Mouse (Mus musculus) stomach, embryonic 14.5 days (tissue): ENCODE measurements around the gene Xkr7. TPM values are rescaled to one million over a fixed set of nuclear protein-coding genes. Genes with fewer than 3 reads are reported as not detected.

ENCODE experiments used
- ATAC-seq: fragments of 200-750 bp; cut with Nextera tagmentation; 2 replicates; pipeline ENCODE4 v1.8.0; 2017; ENCODE audit warnings: low read depth, moderate TSS enrichment; ENCODE audit not compliant: insufficient number of reproducible peaks, insufficient read depth, low FRiP score
- H3K27ac ChIP-seq: fragments of 300-500 bp; sonication (generic); 2 replicates; pipeline ENCODE4 v1.5.1; 2014; ENCODE audit warnings: mild to moderate bottlenecking, low read length, moderate library complexity, mixed read lengths
- H3K27me3 ChIP-seq: fragments of 300-500 bp; sonication (generic); 2 replicates; pipeline ENCODE4 v1.6.1; 2014; ENCODE audit warnings: low read length, control low read depth, mixed read lengths; ENCODE audit not compliant: control insufficient read depth, insufficient read depth
- H3K36me3 ChIP-seq: fragments of 300-500 bp; sonication (generic); 2 replicates; pipeline ENCODE4 v1.6.1; 2014; ENCODE audit warnings: mild to moderate bottlenecking, control low read depth, low read length, moderate library complexity, mixed read lengths; ENCODE audit not compliant: control insufficient read depth, insufficient read depth
- H3K4me1 ChIP-seq: fragments of 300-500 bp; sonication (generic); 2 replicates; pipeline ENCODE4 v1.6.1; 2014; ENCODE audit warnings: low read length, control low read depth, mixed read lengths; ENCODE audit not compliant: control insufficient read depth, insufficient read depth
- H3K4me2 ChIP-seq: fragments of 300-500 bp; sonication (generic); replicated peaks from 2 replicates; pipeline ENCODE4 v1.6.1; 2014; ENCODE audit warnings: low read depth, low read length, control low read depth
- H3K4me3 ChIP-seq: fragments of 300-500 bp; sonication (generic); 2 replicates; pipeline ENCODE4 v1.5.1; 2014; ENCODE audit warnings: low read depth, low read length, control low read depth
- H3K9ac ChIP-seq: fragments of 300-500 bp; sonication (generic); replicated peaks from 2 replicates; pipeline ENCODE4 v1.6.1; 2014; ENCODE audit warnings: low read depth, mild to moderate bottlenecking, control low read depth, low read length, moderate library complexity, mixed read lengths
- H3K9me3 ChIP-seq: fragments of 300-500 bp; sonication (generic); 2 replicates; pipeline ENCODE4 v1.6.1; 2016; ENCODE audit warnings: low read depth, low read length, control low read depth; ENCODE audit not compliant: control insufficient read depth
- WGBS: fragments of 180-500 bp; shearing (Covaris S2); extraction: QIAGEN DNeasy Blood & Tissue Kit; methylation state at CpG from one replicate; pipeline ENCODE4 v1.1.7; 2014; 5-methylcytosine and 5-hydroxymethylcytosine counted together
- polyA plus RNA-seq: library from polyadenylated mRNA; unstranded; fragments of >200 nt; fragmentation: Nextera tagmentation; extraction: Ambion mirVana; gene quantifications from 2 replicates; pipeline ENCODE4 v1.2.1, GENCODE M21; 2014

Gene Xkr7
- polyA plus RNA-seq, 1 experiment from 2014 or later: not detected

DNA sequence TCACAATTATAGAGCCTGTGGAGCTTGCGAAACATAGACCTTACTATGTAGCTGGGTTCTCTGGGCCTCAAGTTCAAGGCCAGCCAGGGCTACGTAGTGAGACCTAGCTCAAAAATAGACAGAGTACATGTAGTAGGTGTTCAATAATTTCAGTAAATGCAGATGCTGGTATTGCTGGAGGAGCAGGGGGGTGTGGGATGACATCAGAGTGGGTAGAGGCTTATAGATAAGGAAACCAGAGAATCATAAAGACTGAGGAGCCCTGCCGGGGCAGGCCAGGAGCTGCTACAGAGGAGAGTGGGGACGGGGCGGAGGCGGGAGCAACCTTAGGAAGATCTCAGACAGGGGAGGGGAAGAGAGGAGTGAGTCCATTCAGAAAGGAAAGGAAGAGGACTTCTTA is 53.9 kb downstream of the Xkr7 start:
- Histone ChIP-seq H3K4me1 (no peaks in the 10 kb centered on the region), H3K9ac (no peak overlapping the region), H3K27me3 (no peaks in the 10 kb centered on the region), H3K36me3 (no peaks in the 10 kb centered on the region), H3K4me2 (no peak overlapping the region), H3K9me3 (no peaks in the 10 kb centered on the region), H3K27ac (no peak overlapping the region), H3K4me3 (no peak overlapping the region)
- ATAC-seq: no peak
- 84% methylated on average over 6 of the region's 6 CpGs for WGBS

DNA sequence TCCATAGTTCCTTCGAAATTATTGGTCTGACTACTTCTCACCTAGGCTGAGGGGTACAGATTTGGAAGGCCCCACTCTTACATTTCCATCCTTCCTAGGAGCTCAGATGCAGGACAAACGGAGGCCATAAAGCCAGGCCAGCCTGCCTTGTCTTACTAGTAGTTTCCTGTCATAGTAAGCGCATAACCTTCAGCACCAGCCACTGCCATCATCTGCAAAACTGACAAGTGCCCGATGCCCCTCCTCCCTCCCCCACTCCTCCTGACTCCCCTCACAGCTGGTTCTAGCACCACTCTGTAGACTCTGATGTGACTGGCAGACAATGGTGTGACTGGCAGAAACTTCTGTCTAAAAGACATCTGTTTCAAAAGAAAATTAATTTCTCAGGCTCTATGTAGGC is 54.5 kb downstream of the Xkr7 start:
- H3K4me2 ChIP-seq: no peak overlapping the region
- ATAC-seq: no peak
- H3K9me3 ChIP-seq: no peaks in the 10 kb centered on the region
- H3K36me3 ChIP-seq: no peaks in the 10 kb centered on the region
- no peak overlapping the region for H3K27ac ChIP-seq
- H3K27me3 ChIP-seq: no peaks in the 10 kb centered on the region
- no peak overlapping the region for H3K4me3 ChIP-seq
- no peaks in the 10 kb centered on the region for H3K4me1 ChIP-seq
- no peak overlapping the region for H3K9ac ChIP-seq
- 88% methylated on average over 4 of the region's 4 CpGs for WGBS

DNA sequence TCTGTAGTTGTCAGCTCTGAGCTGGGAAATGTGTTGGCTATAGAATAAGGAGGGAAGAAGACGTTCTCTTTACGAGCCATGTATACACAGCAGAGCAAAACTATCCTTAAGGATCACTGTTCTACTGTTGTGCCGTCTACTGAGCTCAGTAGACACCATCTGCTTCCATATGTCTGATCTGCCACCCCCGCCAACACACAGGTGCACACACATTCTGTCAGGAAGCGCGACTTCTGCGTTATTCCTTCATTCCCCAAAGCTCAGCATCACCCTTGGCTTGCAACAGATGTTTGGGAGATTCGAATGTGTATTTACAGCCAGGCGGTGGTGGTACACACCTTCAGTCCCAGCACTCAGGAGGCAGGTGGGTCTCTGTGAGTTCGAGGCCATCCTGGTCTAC is 55.4 kb downstream of the Xkr7 start:
- no peaks in the 10 kb centered on the region for H3K4me1 ChIP-seq
- 87% methylated on average over 10 of the region's 10 CpGs for WGBS
- no peaks in the 10 kb centered on the region for H3K27me3 ChIP-seq
- no peak overlapping the region for H3K27ac ChIP-seq
- H3K4me3 ChIP-seq: no peak overlapping the region
- no peaks in the 10 kb centered on the region for H3K9me3 ChIP-seq
- no peak overlapping the region for H3K4me2 ChIP-seq
- H3K9ac ChIP-seq: no peak overlapping the region
- no peak for ATAC-seq
- H3K36me3 ChIP-seq: no peaks in the 10 kb centered on the region

DNA sequence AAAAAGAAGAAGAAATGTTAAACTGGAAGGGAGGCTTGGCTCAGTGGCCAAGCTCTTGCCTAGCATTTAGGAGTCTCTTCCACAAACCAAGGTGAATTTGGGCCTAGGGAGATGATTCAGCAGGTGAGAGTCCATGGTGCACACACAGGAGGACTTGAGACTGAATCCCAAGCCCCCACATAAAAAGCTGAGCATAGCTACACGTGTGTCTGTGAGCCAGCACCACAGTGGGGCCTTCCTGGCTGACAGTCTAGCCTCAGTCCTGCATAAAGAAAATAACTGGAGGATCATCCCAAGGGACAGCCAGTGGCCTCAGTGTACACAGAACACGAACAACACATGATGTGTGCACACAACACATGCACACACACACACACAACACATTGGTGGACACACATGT is 57.7 kb downstream of the Xkr7 start:
- H3K4me3 ChIP-seq: no peak overlapping the region
- no peak for ATAC-seq
- no peaks in the 10 kb centered on the region for H3K27me3 ChIP-seq
- 60% methylated on average over 2 of the region's 2 CpGs for WGBS
- H3K27ac ChIP-seq: no peak overlapping the region
- H3K36me3 ChIP-seq: no peaks in the 10 kb centered on the region
- no peak overlapping the region for H3K9ac ChIP-seq
- H3K4me2 ChIP-seq: no peak overlapping the region
- no peaks in the 10 kb centered on the region for H3K4me1 ChIP-seq
- H3K9me3 ChIP-seq: no peaks in the 10 kb centered on the region

DNA sequence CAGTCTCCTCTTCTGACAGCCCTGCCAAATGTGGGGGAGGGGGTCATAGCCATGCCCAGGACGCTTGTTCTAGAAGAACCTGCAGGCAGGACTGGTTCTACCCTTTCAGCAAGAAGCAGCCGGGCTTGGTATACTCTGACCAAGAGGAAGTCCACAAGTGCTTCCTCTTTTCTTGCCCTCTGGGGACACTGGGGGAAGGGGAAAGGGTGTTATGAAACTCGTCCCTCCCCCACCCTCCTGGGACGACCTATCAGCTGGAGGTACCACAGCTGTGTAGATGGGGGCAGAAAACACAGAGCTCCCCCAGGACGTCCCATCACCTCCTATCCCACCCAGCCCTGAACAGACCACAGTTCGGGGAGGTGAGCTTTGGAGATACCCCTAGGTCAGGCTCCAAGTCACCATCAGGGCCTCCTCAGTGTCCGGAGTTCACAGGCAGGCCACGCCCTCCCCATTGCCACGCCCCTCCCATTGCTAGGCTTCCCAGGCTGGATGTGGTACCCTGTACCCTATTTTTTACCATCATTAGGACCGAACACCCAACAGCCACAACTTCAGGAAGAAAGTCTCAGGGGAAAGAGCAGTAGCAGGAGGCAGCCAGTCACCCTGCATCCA is 59.0 kb downstream of the Xkr7 start:
- H3K4me3 ChIP-seq: no peak overlapping the region
- no peaks in the 10 kb centered on the region for H3K9me3 ChIP-seq
- H3K27ac ChIP-seq: no peak overlapping the region
- H3K4me2 ChIP-seq: no peak overlapping the region
- no peaks in the 10 kb centered on the region for H3K4me1 ChIP-seq
- WGBS: 23% methylated on average over 10 of the region's 10 CpGs
- H3K36me3 ChIP-seq: no peaks in the 10 kb centered on the region
- ATAC-seq: no peak
- H3K9ac ChIP-seq: no peak overlapping the region
- H3K27me3 ChIP-seq: no peaks in the 10 kb centered on the region

Other genes starting within 250 kb of the Xkr7 start
- 79.4 and 82.4 TPM in 2 replicates for gene Bcl2l1, start 200.1 kb upstream of the Xkr7 start, polyA plus RNA-seq
- gene Tpx2, start 183.9 kb upstream of the Xkr7 start, polyA plus RNA-seq: 91.7 and 95.3 TPM in 2 replicates
- gene Mylk2, start 120.5 kb upstream of the Xkr7 start, polyA plus RNA-seq: not detected in 2 replicates
- gene Foxs1, start 98.6 kb upstream of the Xkr7 start, polyA plus RNA-seq: 2.7 and 3.3 TPM in 2 replicates
- 0.13 and 0.39 TPM in 2 replicates for gene Dusp15, start 80.2 kb upstream of the Xkr7 start, polyA plus RNA-seq
- 0.39 and 1.1 TPM in 2 replicates for gene Ttll9, start 69.4 kb upstream of the Xkr7 start, polyA plus RNA-seq
- 59.3 and 59.7 TPM in 2 replicates for gene Pdrg1, start 16.4 kb upstream of the Xkr7 start, polyA plus RNA-seq
- gene Ccm2l, start 34.1 kb downstream of the Xkr7 start, polyA plus RNA-seq: 1.7 and 2.3 TPM in 2 replicates
- gene Hck, start 76.6 kb downstream of the Xkr7 start, polyA plus RNA-seq: 4.3 and 4.9 TPM in 2 replicates
- 92.1 and 111 TPM in 2 replicates for gene Tm9sf4, start 129.5 kb downstream of the Xkr7 start, polyA plus RNA-seq
- gene Tspyl3, start 193.6 kb downstream of the Xkr7 start, polyA plus RNA-seq: 9.3 and 10.4 TPM in 2 replicates
- gene Plagl2, start 209.6 kb downstream of the Xkr7 start, polyA plus RNA-seq: 26.6 and 29.0 TPM in 2 replicates
- 12.9 and 13.4 TPM in 2 replicates for gene Pofut1, start 209.7 kb downstream of the Xkr7 start, polyA plus RNA-seq